Mouse (Mus musculus) kidney, adult 2 months (tissue): ENCODE measurements at regions not wholly inside any gene's neighbourhood (a gene's known extent, or its start where the extent isn't known, plus 50 kb on each side); places are given as distances from the start of the nearest gene placed in this dataset.
"Not testable (repeated sequence)": the region's sequence is repeated elsewhere in the genome, so short reads cannot be mapped to it uniquely, and the experiment has no call there.

Source experiments
- DNase-seq: peaks from one replicate; pipeline ENCODE4 v3.0.0; 2021
- H3K27ac ChIP-seq: fragments of 200-500 bp; 2 replicates; pipeline ENCODE4 v1.5.1; 2012; ENCODE audit warnings: low read depth, low read length, control low read depth, inconsistent platforms; ENCODE audit not compliant: insufficient read depth
- H3K27me3 ChIP-seq: fragments of 200-500 bp; replicated peaks from 2 replicates; pipeline ENCODE4 v1.6.1; 2012; ENCODE audit warnings: mild to moderate bottlenecking, moderate library complexity, low read length, inconsistent platforms; ENCODE audit not compliant: control insufficient read depth, insufficient read depth
- H3K36me3 ChIP-seq: fragments of 200-500 bp; 2 replicates; pipeline ENCODE4 v1.6.1; 2012; ENCODE audit warnings: mild to moderate bottlenecking, moderate library complexity, low read length, inconsistent platforms; ENCODE audit not compliant: control insufficient read depth, insufficient read depth
- H3K4me1 ChIP-seq: fragments of 200-500 bp; 2 replicates; pipeline ENCODE4 v1.6.1; 2011; ENCODE audit warnings: low read length; ENCODE audit not compliant: control insufficient read depth, insufficient read depth
- H3K4me3 ChIP-seq: fragments of 200-500 bp; 2 replicates; pipeline ENCODE4 v1.5.1; 2011; ENCODE audit warnings: mild to moderate bottlenecking, low read depth, low read length, control low read depth; ENCODE audit not compliant: insufficient read depth
- CTCF ChIP-seq: fragments of 200-500 bp; conservative IDR thresholded peaks from 2 replicates; pipeline ENCODE4 v1.5.1; 2011; ENCODE audit warnings: low read depth, mild to moderate bottlenecking, control low read depth, low read length, moderate library complexity, mixed read lengths; ENCODE audit not compliant: insufficient read depth, insufficient read length
- POLR2A ChIP-seq: fragments of 200-500 bp; IDR thresholded peaks from one replicate; pipeline ENCODE4 v1.6.1; 2011; ENCODE audit warnings: low read depth, low read length, control low read depth
- WGBS: fragments of 180-500 bp; shearing (Covaris S2); methylation state at CpG from one replicate; pipeline ENCODE4 v1.1.7; 2018; 5-methylcytosine and 5-hydroxymethylcytosine counted together

DNA sequence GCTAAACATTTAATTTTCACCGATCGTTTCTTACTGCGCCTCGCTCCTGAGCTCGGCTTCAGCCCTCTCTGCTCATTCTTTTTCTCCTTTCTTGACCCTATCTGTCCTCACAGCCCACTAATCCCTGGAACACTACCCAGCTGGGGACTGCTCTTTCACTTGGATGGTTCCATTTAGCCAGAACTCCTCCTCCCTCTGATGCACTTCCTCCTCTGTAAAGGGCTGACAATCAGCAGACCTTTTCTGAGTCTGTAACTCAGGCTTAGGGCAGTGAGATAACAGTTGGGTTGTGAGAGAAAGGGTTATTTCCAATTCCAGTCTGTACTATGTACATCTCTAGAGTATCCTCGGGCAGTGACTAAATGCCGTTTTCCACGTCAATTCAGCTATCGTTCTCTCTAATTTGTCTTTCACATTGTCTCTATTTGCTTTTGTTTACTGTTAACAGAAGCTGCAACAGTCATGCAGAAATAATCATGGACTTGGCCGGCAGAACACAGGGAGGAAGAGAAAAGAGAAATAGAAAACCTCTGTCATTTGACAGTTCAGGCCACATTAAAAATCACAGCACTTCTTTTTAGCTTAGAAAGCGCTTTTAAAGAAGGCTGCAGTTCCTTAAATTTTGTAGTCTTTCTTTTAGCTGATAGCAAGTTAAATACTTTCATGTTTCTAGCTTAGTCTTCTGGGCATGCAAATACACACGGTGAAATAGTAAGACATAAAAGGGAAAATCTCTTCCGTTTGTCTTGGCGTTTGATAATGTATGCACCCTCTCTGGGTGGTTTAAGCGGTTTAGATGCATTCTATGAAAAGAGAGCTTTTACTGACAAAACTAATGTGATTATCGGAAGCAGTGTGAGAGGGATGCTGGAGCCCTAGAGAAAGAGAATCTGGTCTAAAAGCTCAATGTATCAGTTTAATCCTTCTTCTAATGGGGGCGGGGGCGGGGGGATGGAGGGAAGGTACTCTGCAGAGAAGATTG, 94.7 kb upstream of the Fam181b start:
- H3K36me3 ChIP-seq, result no peaks in the 10 kb centered on the region
- H3K4me3 ChIP-seq, result no peak overlapping the region
- H3K4me1 ChIP-seq, result no peaks in the 10 kb centered on the region
- no peak for DNase-seq
- TF ChIP-seq POLR2A (no peak), CTCF (no peak)
- H3K27me3 ChIP-seq, result no peaks in the 10 kb centered on the region; the same call in 1 of the 2 replicates
- H3K27ac ChIP-seq, result no peak overlapping the region
- WGBS, result 56% methylated on average over 18 of the region's 18 CpGs

DNA sequence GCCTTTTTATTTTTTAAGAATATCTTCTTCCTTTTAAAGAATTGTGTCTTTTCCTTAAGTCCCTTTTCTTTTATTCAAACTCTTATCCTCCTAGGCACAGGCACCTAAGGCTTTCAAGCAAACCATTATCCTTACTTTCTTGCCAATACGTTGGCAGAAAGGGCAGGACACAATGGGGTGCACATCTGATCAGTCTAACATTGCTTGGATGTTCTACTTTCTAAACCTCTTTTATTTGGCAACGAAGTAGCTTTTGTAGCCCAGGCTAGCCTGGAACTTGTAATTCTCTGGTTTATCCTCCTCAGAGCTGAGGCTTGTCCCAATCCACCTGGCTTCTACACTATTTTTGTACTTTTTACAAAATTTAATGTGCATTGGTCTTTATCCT, 94.0 kb upstream of the Fam181b start:
- 80% methylated on average over 2 of the region's 2 CpGs for WGBS

DNA sequence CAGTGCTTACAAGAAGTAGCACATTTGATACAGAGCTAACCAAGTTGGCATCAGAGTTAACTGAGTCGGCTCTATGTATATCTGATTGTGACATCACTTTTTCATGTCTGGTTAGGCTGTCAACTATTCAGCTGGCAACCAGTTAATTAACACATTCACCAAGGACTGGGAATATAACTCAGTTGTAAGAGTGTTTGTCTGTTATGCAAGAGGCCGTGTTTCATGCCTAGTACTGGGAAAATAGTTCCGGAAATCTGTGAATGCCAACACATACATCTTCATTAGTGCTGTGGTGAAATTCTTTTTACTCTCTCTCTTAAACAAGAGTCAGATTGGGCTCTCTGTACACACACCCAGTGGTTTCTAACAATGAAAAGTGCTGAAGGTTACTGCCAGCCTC, 80.8 kb upstream of the Fam181b start:
- H3K27me3 ChIP-seq, result no peaks in the 10 kb centered on the region
- H3K4me1 ChIP-seq, result no peaks in the 10 kb centered on the region
- WGBS, result 86% methylated on average over 3 of the region's 3 CpGs
- no peak for DNase-seq
- TF ChIP-seq CTCF, result no peak
- no peak for TF ChIP-seq POLR2A
- H3K36me3 ChIP-seq, result no peaks in the 10 kb centered on the region
- H3K4me3 ChIP-seq, result no peak overlapping the region
- no peak overlapping the region for H3K27ac ChIP-seq

More for the DNA sequence above, 94.0 kb upstream of the Fam181b start:
- no peaks in the 10 kb centered on the region for H3K36me3 ChIP-seq
- TF ChIP-seq CTCF (no peak), POLR2A (no peak)
- no peaks in the 10 kb centered on the region for H3K4me1 ChIP-seq
- H3K27me3 ChIP-seq, result no peaks in the 10 kb centered on the region; the same call in 1 of the 2 replicates
- no peak overlapping the region for H3K4me3 ChIP-seq
- no peak overlapping the region for H3K27ac ChIP-seq
- DNase-seq, result no peak

DNA sequence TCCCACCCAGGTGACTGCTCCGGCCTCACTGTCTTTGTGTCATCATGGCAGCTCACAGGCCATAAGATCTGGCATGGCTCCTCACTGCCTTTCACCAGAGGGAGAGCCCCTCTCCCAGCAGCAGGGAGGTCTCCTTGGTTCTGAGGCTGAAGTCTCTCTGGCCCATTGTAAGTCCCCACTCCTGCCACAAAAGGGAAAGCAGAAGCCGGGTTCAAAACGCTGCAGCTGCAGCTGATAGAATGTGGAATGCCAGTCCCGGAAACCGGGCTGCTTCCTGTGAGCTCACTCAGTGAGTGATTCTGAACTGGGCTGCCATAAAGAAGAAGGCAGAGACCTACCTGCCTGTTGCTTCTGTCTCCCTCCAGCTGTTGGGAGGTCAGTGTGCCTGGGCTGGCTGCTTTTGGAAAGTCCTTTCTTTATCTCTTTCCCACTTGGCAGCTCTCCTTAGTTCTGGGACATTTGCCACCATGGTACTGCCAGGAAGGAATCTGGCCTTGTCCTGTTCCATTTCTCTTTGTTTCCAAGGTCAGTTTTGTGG, 72.9 kb upstream of the Fam181b start:
- WGBS, result 46% methylated on average over 5 of the region's 5 CpGs

DNA sequence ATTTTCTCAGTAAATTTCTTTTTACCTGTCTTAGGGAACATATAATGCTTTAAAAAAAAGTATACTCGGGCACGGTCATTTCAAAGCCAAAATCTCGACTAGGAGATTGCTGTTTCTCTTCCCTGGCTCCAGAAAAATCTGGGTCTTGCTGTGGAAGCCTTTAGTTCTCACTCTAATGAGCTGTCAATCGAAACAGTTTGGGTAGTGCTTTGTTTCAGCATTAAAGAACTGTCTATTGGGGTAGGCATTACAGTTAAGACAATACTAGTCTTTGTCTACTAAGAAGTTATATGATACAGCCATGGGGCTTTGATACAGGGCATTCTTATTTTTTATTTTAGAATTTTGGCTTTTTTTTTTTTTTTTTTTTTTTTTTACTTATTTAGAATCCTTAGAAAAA, 71.9 kb upstream of the Fam181b start:
- Histone ChIP-seq H3K4me3 (no peak overlapping the region), H3K27me3 (no peaks in the 10 kb centered on the region), H3K4me1 (no peaks in the 10 kb centered on the region), H3K27ac (no peak overlapping the region), H3K36me3 (no peaks in the 10 kb centered on the region)
- WGBS, result 67% methylated on average over 4 of the region's 4 CpGs
- no peak for DNase-seq
- TF ChIP-seq CTCF (no peak), POLR2A (no peak)

More for the DNA sequence above, 72.9 kb upstream of the Fam181b start:
- H3K4me3 ChIP-seq, H3K27me3 ChIP-seq, H3K36me3 ChIP-seq, H3K4me1 ChIP-seq, H3K27ac ChIP-seq: not testable (repeated sequence)
- DNase-seq, result peak; percentile 31

DNA sequence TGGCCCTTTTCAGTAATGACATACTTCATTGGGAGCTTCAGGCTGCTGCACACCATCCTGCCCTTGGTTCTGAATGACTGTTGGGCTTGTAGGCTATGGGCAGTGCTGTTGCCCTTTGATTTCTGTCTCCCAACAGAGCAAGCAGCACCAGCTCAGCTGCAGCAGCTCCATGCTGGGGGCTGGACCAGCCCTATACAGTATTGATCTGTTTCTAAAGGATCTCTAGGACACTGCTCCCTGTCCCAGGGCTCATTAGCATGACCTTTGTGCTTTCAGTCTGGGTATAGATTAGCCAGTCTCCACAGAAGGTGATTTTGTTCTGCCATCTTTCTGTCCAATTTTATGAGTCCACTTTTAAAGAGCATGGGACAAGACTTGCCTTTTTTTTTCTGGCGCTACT, 60.3 kb upstream of the Fam181b start:
- no peak for TF ChIP-seq CTCF
- TF ChIP-seq POLR2A, result no peak
- WGBS, result 76% methylated on average over 1 of the region's 1 CpGs
- H3K4me3 ChIP-seq, result no peak overlapping the region
- DNase-seq, result no peak
- no peak overlapping the region for H3K27ac ChIP-seq
- H3K4me1 ChIP-seq, result no peaks in the 10 kb centered on the region
- H3K36me3 ChIP-seq, result no peaks in the 10 kb centered on the region
- H3K27me3 ChIP-seq, result no peaks in the 10 kb centered on the region

DNA sequence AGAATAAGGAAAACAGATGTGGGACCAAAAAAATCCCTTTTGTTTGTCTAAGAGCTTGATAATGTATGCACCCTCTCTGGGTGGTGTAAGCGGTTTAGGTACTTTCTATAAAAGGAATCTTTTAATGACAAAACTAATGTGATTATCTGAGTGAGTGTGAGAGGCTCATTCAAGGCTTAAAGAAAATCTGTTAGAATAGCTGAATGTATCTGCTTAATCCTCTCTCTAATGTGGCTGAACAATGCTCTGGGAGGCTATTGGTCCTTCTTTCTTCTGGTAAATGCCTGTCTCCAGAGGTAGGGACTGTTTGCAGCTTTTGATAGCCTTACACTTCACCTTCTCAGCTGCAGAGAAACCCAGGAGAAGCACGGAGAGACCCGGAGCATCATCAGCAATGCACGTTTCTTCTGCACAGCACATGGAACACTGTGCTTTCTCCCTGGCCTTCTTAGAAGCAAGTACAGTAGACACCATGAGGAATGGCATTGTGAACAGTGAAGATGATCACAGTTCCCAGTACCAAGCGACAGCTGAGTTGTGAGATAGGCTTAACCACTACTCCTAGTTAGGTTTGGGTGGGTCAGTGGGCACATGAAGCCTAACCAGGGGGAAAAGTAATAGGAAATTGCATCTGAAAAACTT, 56.1 kb upstream of the Fam181b start:
- no peaks in the 10 kb centered on the region for H3K4me1 ChIP-seq
- DNase-seq, result no peak
- no peaks in the 10 kb centered on the region for H3K27me3 ChIP-seq
- no peaks in the 10 kb centered on the region for H3K36me3 ChIP-seq
- no peak overlapping the region for H3K4me3 ChIP-seq
- WGBS, result 78% methylated on average over 5 of the region's 5 CpGs
- H3K27ac ChIP-seq, result no peak overlapping the region
- TF ChIP-seq POLR2A (no peak), CTCF (no peak)
